Mouse (Mus musculus) hindbrain, postnatal 0 days (tissue): ENCODE results near the gene Lmf2. TPM values are rescaled to one million over a fixed set of nuclear protein-coding genes. Genes with fewer than 3 reads are reported as not detected.

Source experiments
- ATAC-seq: fragments of 200-750 bp; cut with Nextera tagmentation; 2 replicates; pipeline ENCODE4 v1.8.0; 2017; ENCODE audit warnings: mild to moderate bottlenecking, moderate TSS enrichment, moderate library complexity
- DNase-seq: peaks from one replicate; pipeline ENCODE4 v3.0.0-alpha.2; 2015; ENCODE audit warnings: low spot score
- H3K27ac ChIP-seq: fragments of 300-500 bp; sonication (generic); 2 replicates; pipeline ENCODE4 v1.5.1; 2014; ENCODE audit warnings: mild to moderate bottlenecking
- H3K27me3 ChIP-seq: fragments of 300-500 bp; sonication (generic); 2 replicates; pipeline ENCODE4 v1.6.1; 2014; ENCODE audit warnings: low read length, mixed read lengths; ENCODE audit not compliant: insufficient read depth
- H3K36me3 ChIP-seq: fragments of 300-500 bp; sonication (generic); 2 replicates; pipeline ENCODE4 v1.6.1; 2014; ENCODE audit warnings: low read length, mixed read lengths; ENCODE audit not compliant: insufficient read depth
- H3K4me1 ChIP-seq: fragments of 300-500 bp; sonication (generic); 2 replicates; pipeline ENCODE4 v1.6.1; 2014; ENCODE audit warnings: antibody characterized with exemption, low read length, mixed read lengths; ENCODE audit not compliant: insufficient read depth
- H3K4me2 ChIP-seq: fragments of 300-500 bp; sonication (generic); 2 replicates; pipeline ENCODE4 v1.6.1; 2014; ENCODE audit warnings: low read depth, mild to moderate bottlenecking, low read length, moderate library complexity, mixed read lengths
- H3K4me3 ChIP-seq: fragments of 300-500 bp; sonication (generic); 2 replicates; pipeline ENCODE4 v1.5.1; 2014; ENCODE audit warnings: low read length
- H3K9ac ChIP-seq: fragments of 300-500 bp; sonication (generic); replicated peaks from 2 replicates; pipeline ENCODE4 v1.6.1; 2014; ENCODE audit warnings: mild to moderate bottlenecking, low read length, moderate library complexity, mixed read lengths
- H3K9me3 ChIP-seq: fragments of 300-500 bp; sonication (generic); 2 replicates; pipeline ENCODE4 v1.6.1; 2016; ENCODE audit warnings: low read length, mixed read lengths
- CTCF ChIP-seq: IDR thresholded peaks from 2 replicates; pipeline ENCODE4 v1.5.1; 2016; ENCODE audit warnings: antibody characterized with exemption, control low read depth, low read depth
- WGBS: fragments of 180-500 bp; shearing (Covaris S2); extraction: QIAGEN DNeasy Blood & Tissue Kit; methylation state at CpG from one replicate; pipeline ENCODE4 v1.1.7; 2014; 5-methylcytosine and 5-hydroxymethylcytosine counted together
- polyA plus RNA-seq: library from polyadenylated mRNA; unstranded; fragments of >200 nt; fragmentation: Nextera tagmentation; extraction: Ambion mirVana; gene quantifications from 2 replicates; pipeline ENCODE4 v1.2.1, GENCODE M21; 2015
- total RNA-seq: library from RNA; depleted of rRNA; stranded (reverse); fragments of >200 nt; gene quantifications from 2 replicates; pipeline ENCODE4 v1.2.3, GENCODE M21; 2014

The Lmf2 gene
- total and polyA plus RNA-seq, 2 experiments from 2014 or later = 26.2 to 34.5 TPM

- WGBS = 2% methylated on average over 35 of the region's 35 CpGs
- Histone ChIP-seq H3K4me2 (peak overlapping the region; percentile 69), H3K9ac (peak overlapping the region; percentile 68), H3K4me3 (peak overlapping the region; percentile 66), H3K9me3 (no peaks in the 10 kb centered on the region), H3K4me1 (no peaks in the 10 kb centered on the region; the same call in 1 of the 2 replicates), H3K36me3 (peaks cover 34% of the 10 kb centered on the region), H3K27ac (peak overlapping the region; percentile 88), H3K27me3 (peaks cover 14% of the 10 kb centered on the region)
- DNase-seq (peak; percentile 86), ATAC-seq (peak; percentile 81)
- TF ChIP-seq CTCF = peak; percentile 71
Measured at GRCm38 (mm10) chr15:89373027-89373761, 17.7 kb upstream of the Lmf2 start.

- peaks cover 41% of the 10 kb centered on the region for H3K36me3 ChIP-seq
- peak overlapping the region; percentile 66; the same call in 1 of the 2 replicates for H3K4me3 ChIP-seq
- H3K4me1 ChIP-seq = no peaks in the 10 kb centered on the region; the same call in 1 of the 2 replicates
- WGBS = 79% methylated on average over 7 of the region's 7 CpGs
- H3K9ac ChIP-seq = peak overlapping the region; percentile 68; the same call in 1 of the 2 replicates
- ATAC-seq = no peak
- TF ChIP-seq CTCF = no peak
- H3K27ac ChIP-seq = peak overlapping the region; percentile 88; the same call in 1 of the 2 replicates
- no peak for DNase-seq
- H3K9me3 ChIP-seq = no peaks in the 10 kb centered on the region
- peak overlapping the region; percentile 69 for H3K4me2 ChIP-seq
- peaks cover 9% of the 10 kb centered on the region; the same call in 1 of the 2 replicates for H3K27me3 ChIP-seq
Measured at GRCm38 (mm10) chr15:89372536-89372935, 17.1 kb upstream of the Lmf2 start.

- Histone ChIP-seq H3K9ac (no peak overlapping the region), H3K4me3 (no peak overlapping the region), H3K4me1 (no peaks in the 10 kb centered on the region; the same call in 1 of the 2 replicates), H3K4me2 (no peak overlapping the region), H3K9me3 (no peaks in the 10 kb centered on the region), H3K27me3 (peaks cover 8% of the 10 kb centered on the region; the same call in 1 of the 2 replicates), H3K27ac (no peak overlapping the region), H3K36me3 (peaks cover 46% of the 10 kb centered on the region)
- no peak for TF ChIP-seq CTCF
- no peak for DNase-seq
- 86% methylated on average over 13 of the region's 13 CpGs for WGBS
- ATAC-seq = no peak
Measured at GRCm38 (mm10) chr15:89372068-89372467, 16.6 kb upstream of the Lmf2 start.

GRCm38 (mm10) chr15:89365141-89365551, 9.7 kb upstream of the Lmf2 start:
- no peaks in the 10 kb centered on the region for H3K9me3 ChIP-seq
- no peak overlapping the region for H3K4me3 ChIP-seq
- no peaks in the 10 kb centered on the region for H3K27me3 ChIP-seq
- DNase-seq (no peak), ATAC-seq (no peak)
- H3K27ac ChIP-seq = no peak overlapping the region
- WGBS = 94% methylated on average over 4 of the region's 4 CpGs
- no peak overlapping the region for H3K4me2 ChIP-seq
- no peak overlapping the region for H3K9ac ChIP-seq
- H3K36me3 ChIP-seq = peaks cover 82% of the 10 kb centered on the region
- H3K4me1 ChIP-seq = no peaks in the 10 kb centered on the region
- no peak for TF ChIP-seq CTCF

GRCm38 (mm10) chr15:89363051-89363450, 7.6 kb upstream of the Lmf2 start:
- 94% methylated on average over 7 of the region's 7 CpGs for WGBS
- no peak for TF ChIP-seq CTCF

GRCm38 (mm10) chr15:89358784-89359183, 3.3 kb upstream of the Lmf2 start:
- Histone ChIP-seq H3K4me1 (peaks cover 13% of the 10 kb centered on the region), H3K9me3 (no peaks in the 10 kb centered on the region)
- 91% methylated on average over 3 of the region's 3 CpGs for WGBS

More at GRCm38 (mm10) chr15:89363051-89363450, 7.6 kb upstream of the Lmf2 start:
- Histone ChIP-seq H3K9me3 (no peaks in the 10 kb centered on the region), H3K27ac (no peak overlapping the region), H3K27me3 (no peaks in the 10 kb centered on the region), H3K36me3 (peaks cover 68% of the 10 kb centered on the region), H3K4me2 (no peak overlapping the region), H3K4me3 (no peak overlapping the region), H3K9ac (no peak overlapping the region), H3K4me1 (no peaks in the 10 kb centered on the region)
- no peak for ATAC-seq
- DNase-seq = no peak

GRCm38 (mm10) chr15:89356372-89356771, 913 bp upstream of the Lmf2 start:
- DNase-seq = peak; percentile 90
- Histone ChIP-seq H3K4me2 (peak overlapping the region; percentile 87), H3K9ac (peak overlapping the region; percentile 73), H3K4me1 (peaks cover 14% of the 10 kb centered on the region), H3K4me3 (peak overlapping the region; percentile 85), H3K27ac (peak overlapping the region; percentile 89), H3K27me3 (no peaks in the 10 kb centered on the region), H3K36me3 (peaks cover 34% of the 10 kb centered on the region), H3K9me3 (no peaks in the 10 kb centered on the region)
- 1% methylated on average over 15 of the region's 15 CpGs for WGBS
- ATAC-seq = peak; percentile 69
- no peak for TF ChIP-seq CTCF

More at GRCm38 (mm10) chr15:89358784-89359183, 3.3 kb upstream of the Lmf2 start:
- DNase-seq = no peak
- Histone ChIP-seq H3K36me3 (peaks cover 26% of the 10 kb centered on the region), H3K4me3 (no peak overlapping the region), H3K4me2 (no peak overlapping the region), H3K9ac (no peak overlapping the region), H3K27me3 (no peaks in the 10 kb centered on the region), H3K27ac (no peak overlapping the region)
- no peak for TF ChIP-seq CTCF
- no peak for ATAC-seq
